Mouse (Mus musculus) right cerebral cortex, postnatal 14 days (tissue): ENCODE data around the gene Fgfr2.

Experiments used
- DNase-seq: peaks from one replicate; pipeline ENCODE4 v3.0.0; 2022

Fgfr2 gene

GRCm38 (mm10) chr7:132597251-132598041, 525.7 kb downstream of the Fgfr2 start:
- DNase-seq = no peak

- no peak for DNase-seq
Measured at GRCm38 (mm10) chr7:132596557-132597250, 526.4 kb downstream of the Fgfr2 start.

- no peak for DNase-seq
Measured at GRCm38 (mm10) chr7:132595787-132596186, 527.4 kb downstream of the Fgfr2 start.

- no peak for DNase-seq
Measured at GRCm38 (mm10) chr7:132594325-132594724, 528.8 kb downstream of the Fgfr2 start.

GRCm38 (mm10) chr7:132593762-132594161, 529.4 kb downstream of the Fgfr2 start:
- DNase-seq = no peak

- DNase-seq = no peak
Measured at GRCm38 (mm10) chr7:132589610-132590009, 533.5 kb downstream of the Fgfr2 start.

- DNase-seq = no peak
Measured at GRCm38 (mm10) chr7:132587167-132587566, 536.0 kb downstream of the Fgfr2 start.

- DNase-seq = no peak
Measured at GRCm38 (mm10) chr7:132585695-132586491, 537.3 kb downstream of the Fgfr2 start.

- DNase-seq = no peak
Measured at GRCm38 (mm10) chr7:132581441-132581840, 541.7 kb downstream of the Fgfr2 start.

GRCm38 (mm10) chr7:132580511-132580910, 542.6 kb downstream of the Fgfr2 start:
- no peak for DNase-seq

GRCm38 (mm10) chr7:132576891-132577290, 546.3 kb downstream of the Fgfr2 start:
- no peak for DNase-seq

GRCm38 (mm10) chr7:132576116-132576650, 547.0 kb downstream of the Fgfr2 start, which contains the start of gene Oat:
Gene Oat (minus strand): TSS chr7:132576398.
- DNase-seq = peak; percentile 92

- DNase-seq = peak; percentile 85
Measured at GRCm38 (mm10) chr7:132575623-132576022, 547.5 kb downstream of the Fgfr2 start.

GRCm38 (mm10) chr7:132574646-132575045, 548.5 kb downstream of the Fgfr2 start:
- DNase-seq = no peak

- DNase-seq = no peak
Measured at GRCm38 (mm10) chr7:132573205-132573604, 549.9 kb downstream of the Fgfr2 start.

GRCm38 (mm10) chr7:132572738-132573137, 550.4 kb downstream of the Fgfr2 start:
- no peak for DNase-seq

GRCm38 (mm10) chr7:132571481-132571880, 551.7 kb downstream of the Fgfr2 start:
- DNase-seq = no peak

- DNase-seq = no peak
Measured at GRCm38 (mm10) chr7:132570071-132570470, 553.1 kb downstream of the Fgfr2 start.

GRCm38 (mm10) chr7:132568817-132569216, 554.3 kb downstream of the Fgfr2 start:
- no peak for DNase-seq

- no peak for DNase-seq
Measured at GRCm38 (mm10) chr7:132565831-132566230, 557.3 kb downstream of the Fgfr2 start.

- DNase-seq = no peak
Measured at GRCm38 (mm10) chr7:132559138-132559766, 563.9 kb downstream of the Fgfr2 start.

GRCm38 (mm10) chr7:132558141-132558736, 564.9 kb downstream of the Fgfr2 start:
- no peak for DNase-seq
